Mouse (Mus musculus) embryonic facial prominence, embryonic 10.5 days (tissue): ENCODE measurements around the gene Ndufa9. TPM values are rescaled to one million over a fixed set of nuclear protein-coding genes. Genes with fewer than 3 reads are reported as not detected.

ENCODE experiments used
- DNase-seq: peaks from one replicate; pipeline ENCODE4 v3.0.0-alpha.2; 2017; ENCODE audit warnings: low spot score
- H3K27ac ChIP-seq: fragments of 300-500 bp; sonication (generic); replicated peaks from 2 replicates; pipeline ENCODE4 v1.5.1; 2016; ENCODE audit warnings: mild to moderate bottlenecking
- H3K27me3 ChIP-seq: fragments of 300-500 bp; sonication (generic); replicated peaks from 2 replicates; pipeline ENCODE4 v1.6.1; 2016; ENCODE audit warnings: low read depth, mild to moderate bottlenecking; ENCODE audit not compliant: poor library complexity, severe bottlenecking
- H3K36me3 ChIP-seq: fragments of 300-500 bp; sonication (generic); replicated peaks from 2 replicates; pipeline ENCODE4 v1.6.1; 2016; ENCODE audit warnings: mild to moderate bottlenecking, moderate library complexity
- H3K4me1 ChIP-seq: fragments of 300-500 bp; sonication (generic); 2 replicates; pipeline ENCODE4 v1.6.1; 2016
- H3K4me3 ChIP-seq: fragments of 300-500 bp; sonication (generic); 2 replicates; pipeline ENCODE4 v1.5.1; 2016; ENCODE audit warnings: mild to moderate bottlenecking, moderate library complexity
- H3K9me3 ChIP-seq: fragments of 300-500 bp; sonication (generic); 2 replicates; pipeline ENCODE4 v1.6.1; 2016; ENCODE audit warnings: mild to moderate bottlenecking
- WGBS: fragments of 180-500 bp; shearing (Covaris S2); methylation state at CpG from one replicate; pipeline ENCODE4 v1.1.7; 2016; 5-methylcytosine and 5-hydroxymethylcytosine counted together
- polyA plus RNA-seq: library from polyadenylated mRNA; unstranded; fragments of >200 nt; fragmentation: Nextera tagmentation; extraction: Ambion mirVana; gene quantifications from 2 replicates; pipeline ENCODE4 v1.2.1, GENCODE M21; 2016

Ndufa9 gene
- polyA plus RNA-seq, result 192 and 195 TPM in 2 replicates

- DNase-seq, result peak; percentile 93
- Histone ChIP-seq H3K4me3 (peak within 1 kb of the TSS; percentile 96), H3K9me3 (no peaks in the 10 kb centered on the region), H3K27ac (peak within 1 kb of the TSS; percentile 85), H3K4me1 (peaks cover 13% of the 10 kb centered on the region), H3K36me3 (peaks cover 9% of the 10 kb centered on the region), H3K27me3 (0 out of 2 replicates have a peak, but pooled peaks cover 4% of the 10 kb centered on the region)
- WGBS, result 7% methylated on average over 46 of the region's 46 CpGs
Observed at GRCm38 (mm10) chr6:126848712-126849704, at the start of gene Ndufa9. Gene Ndufa9 (minus strand): TSS chr6:126849136.

- H3K27ac ChIP-seq, result no peak overlapping the region
- H3K36me3 ChIP-seq, result no peaks in the 10 kb centered on the region
- no peak for DNase-seq
- no peak overlapping the region for H3K4me3 ChIP-seq
- H3K27me3 ChIP-seq, result no peaks in the 10 kb centered on the region
- WGBS, result 84% methylated on average over 8 of the region's 8 CpGs
- no peaks in the 10 kb centered on the region for H3K9me3 ChIP-seq
- H3K4me1 ChIP-seq, result no peaks in the 10 kb centered on the region
Observed at GRCm38 (mm10) chr6:126877118-126877517, 28.2 kb upstream of the Ndufa9 start.

DNA sequence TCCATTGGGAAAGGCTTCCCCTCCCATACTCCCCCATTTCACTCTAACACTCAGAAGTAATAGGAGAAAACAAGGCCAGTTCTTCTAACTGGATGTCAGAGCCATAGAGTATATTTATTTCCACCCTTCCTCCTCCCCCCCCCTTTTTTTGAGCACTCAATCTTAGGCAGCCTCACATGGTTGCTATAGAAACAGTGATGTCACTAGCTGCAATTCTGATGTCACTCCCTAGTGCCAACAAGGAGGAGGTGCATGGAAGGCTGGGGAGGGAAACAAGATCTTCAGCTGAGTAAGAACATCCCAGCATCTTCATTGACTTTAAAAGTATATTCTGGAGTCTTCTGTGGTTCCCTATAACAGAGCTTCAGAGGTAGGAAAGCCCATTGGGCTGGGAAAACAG, 3.9 kb upstream of the Ndufa9 start, which contains the start of gene Akap3:
TSS of gene Akap3 (plus strand) at position 218 of the 400 bp plus-strand sequence.
- Histone ChIP-seq H3K36me3 (no peaks in the 10 kb centered on the region), H3K27ac (no peak within 1 kb of the TSS), H3K9me3 (no peaks in the 10 kb centered on the region), H3K4me1 (peaks cover 8% of the 10 kb centered on the region), H3K27me3 (0 out of 2 replicates have a peak, but pooled peaks cover 4% of the 10 kb centered on the region), H3K4me3 (no peak within 1 kb of the TSS)
- DNase-seq, result no peak

DNA sequence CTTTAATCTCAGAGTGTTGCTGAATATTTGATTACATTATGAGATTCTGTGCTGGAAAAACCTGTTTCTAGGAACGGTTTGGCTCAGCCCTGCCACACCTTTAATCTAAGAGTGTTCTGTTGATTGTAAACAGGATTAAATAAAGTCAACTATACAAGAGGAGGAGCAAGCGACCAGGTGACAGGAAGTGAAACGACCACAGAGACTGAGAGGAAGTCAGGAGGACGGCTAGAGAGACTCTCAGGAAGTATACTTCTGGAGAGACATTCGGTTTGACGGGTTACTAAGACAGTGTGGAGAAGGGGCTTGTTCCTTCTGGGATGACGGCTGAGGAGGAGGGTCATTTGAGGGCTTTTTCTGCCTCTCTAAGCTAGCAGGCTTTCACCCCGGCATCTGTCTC, 12.3 kb downstream of the Ndufa9 start:
- Histone ChIP-seq H3K27me3 (no peaks in the 10 kb centered on the region), H3K27ac (no peak overlapping the region), H3K4me1 (no peaks in the 10 kb centered on the region), H3K9me3 (no peaks in the 10 kb centered on the region), H3K4me3 (no peak overlapping the region), H3K36me3 (peaks cover 99% of the 10 kb centered on the region)
- no peak for DNase-seq
- WGBS, result 85% methylated on average over 8 of the region's 8 CpGs

- H3K4me1 ChIP-seq, result no peaks in the 10 kb centered on the region
- no peaks in the 10 kb centered on the region for H3K9me3 ChIP-seq
- no peak for DNase-seq
- no peaks in the 10 kb centered on the region for H3K27me3 ChIP-seq
- H3K4me3 ChIP-seq, result no peak overlapping the region
- WGBS, result 94% methylated on average over 3 of the region's 3 CpGs
- peaks cover 96% of the 10 kb centered on the region for H3K36me3 ChIP-seq
- H3K27ac ChIP-seq, result no peak overlapping the region
Observed at GRCm38 (mm10) chr6:126823087-126823486, 25.8 kb downstream of the Ndufa9 start.

DNA sequence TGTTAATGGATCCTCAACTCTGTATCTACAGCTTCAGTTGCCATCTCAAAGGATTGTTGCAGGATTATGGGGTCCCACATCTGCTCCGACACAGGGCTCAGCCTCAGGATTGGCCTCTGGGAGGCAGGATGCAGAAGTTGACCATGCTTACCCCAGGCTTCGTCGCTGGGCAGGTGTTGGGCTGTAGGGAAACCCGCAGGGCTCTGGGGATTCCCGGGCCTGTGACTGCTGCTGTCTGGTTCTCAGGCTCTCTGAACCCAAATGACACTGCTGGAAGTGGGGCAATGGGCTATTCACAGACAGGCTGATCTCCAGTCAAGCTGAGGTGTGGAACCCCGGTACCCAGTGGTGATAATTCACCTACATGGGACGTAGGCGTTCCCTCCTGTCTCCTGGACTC, 32.6 kb downstream of the Ndufa9 start:
- DNase-seq, result no peak
- Histone ChIP-seq H3K9me3 (no peaks in the 10 kb centered on the region), H3K27me3 (no peaks in the 10 kb centered on the region), H3K27ac (no peak overlapping the region), H3K36me3 (peaks cover 32% of the 10 kb centered on the region), H3K4me3 (no peak overlapping the region), H3K4me1 (no peaks in the 10 kb centered on the region)
- WGBS, result 86% methylated on average over 8 of the region's 8 CpGs

- no peak for DNase-seq
- Histone ChIP-seq H3K27ac (no peak overlapping the region), H3K27me3 (no peaks in the 10 kb centered on the region), H3K4me1 (no peaks in the 10 kb centered on the region), H3K4me3 (no peak overlapping the region), H3K9me3 (no peaks in the 10 kb centered on the region), H3K36me3 (peaks cover 22% of the 10 kb centered on the region)
- WGBS, result 72% methylated on average over 6 of the region's 6 CpGs
Observed at GRCm38 (mm10) chr6:126815206-126815750, 33.7 kb downstream of the Ndufa9 start.

DNA sequence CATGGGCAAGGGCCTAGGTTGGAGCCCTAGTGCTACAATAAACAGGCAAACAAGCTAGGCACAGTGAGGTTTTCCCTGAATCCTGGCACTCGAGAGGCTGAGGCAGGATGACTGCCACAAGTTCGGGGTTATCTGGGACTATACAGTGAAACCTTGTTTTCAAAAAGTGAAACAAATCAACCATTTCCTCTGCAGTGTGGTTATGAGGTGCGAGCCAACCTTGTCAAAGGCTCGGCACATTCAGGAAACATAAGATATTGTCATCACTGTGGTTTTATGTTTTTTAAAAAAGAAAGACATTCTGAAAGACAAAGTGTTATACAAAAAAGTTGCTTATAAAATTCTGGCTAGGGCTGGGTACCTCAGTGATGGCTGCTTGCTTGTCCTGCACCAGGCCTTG, 37.5 kb downstream of the Ndufa9 start:
- DNase-seq, result no peak
- no peaks in the 10 kb centered on the region for H3K27me3 ChIP-seq
- H3K9me3 ChIP-seq, result no peaks in the 10 kb centered on the region
- no peak overlapping the region for H3K27ac ChIP-seq
- H3K4me3 ChIP-seq, result no peak overlapping the region
- H3K4me1 ChIP-seq, result no peaks in the 10 kb centered on the region
- WGBS, result 90% methylated on average over 4 of the region's 4 CpGs
- H3K36me3 ChIP-seq, result no peaks in the 10 kb centered on the region

DNA sequence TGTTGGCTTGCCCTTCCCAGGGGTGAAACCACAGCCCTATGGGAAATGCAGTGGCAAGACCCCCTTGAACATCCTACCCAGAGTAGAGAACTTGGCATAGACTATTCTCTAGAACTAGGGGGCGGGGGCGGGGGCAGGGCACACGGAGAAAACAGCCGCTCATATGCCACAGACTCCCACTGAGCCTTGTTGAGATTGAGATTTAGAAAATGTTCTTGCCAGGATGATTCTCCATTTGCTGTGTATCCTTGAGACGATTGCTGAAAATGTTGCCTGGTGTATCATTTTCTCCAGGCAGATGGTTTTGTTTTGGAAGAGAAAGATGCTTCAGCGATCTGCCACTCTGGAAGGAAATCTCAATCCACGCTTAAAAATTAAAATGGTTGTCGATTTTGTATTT, 40.4 kb downstream of the Ndufa9 start:
- WGBS, result 88% methylated on average over 8 of the region's 8 CpGs
- Histone ChIP-seq H3K27me3 (no peaks in the 10 kb centered on the region), H3K9me3 (no peaks in the 10 kb centered on the region), H3K4me3 (no peak overlapping the region), H3K27ac (no peak overlapping the region), H3K4me1 (no peaks in the 10 kb centered on the region), H3K36me3 (no peaks in the 10 kb centered on the region)
- no peak for DNase-seq

DNA sequence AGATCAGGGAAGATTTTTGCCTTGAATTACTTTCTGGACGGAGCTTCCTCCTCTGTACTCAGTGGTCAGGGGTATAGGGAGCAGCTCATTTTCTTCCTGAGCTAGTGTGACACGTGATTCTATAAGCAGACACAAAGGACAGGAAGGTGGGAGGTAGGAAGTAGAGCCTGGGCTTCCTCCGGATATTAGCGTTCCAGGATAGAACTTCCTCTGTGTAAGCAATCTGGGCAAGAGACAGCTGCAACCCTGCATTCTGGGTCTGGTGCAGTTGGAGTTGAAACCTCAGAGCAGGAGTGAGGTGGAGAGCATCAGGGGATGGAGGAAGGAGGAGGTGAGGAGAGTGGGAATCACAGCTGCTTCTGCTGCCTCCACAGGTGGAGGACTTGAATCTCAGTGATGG, 40.8 kb downstream of the Ndufa9 start:
- H3K27ac ChIP-seq, result no peak overlapping the region
- H3K4me3 ChIP-seq, result no peak overlapping the region
- no peak for DNase-seq
- WGBS, result 74% methylated on average over 4 of the region's 4 CpGs
- no peaks in the 10 kb centered on the region for H3K27me3 ChIP-seq
- H3K9me3 ChIP-seq, result no peaks in the 10 kb centered on the region
- H3K4me1 ChIP-seq, result no peaks in the 10 kb centered on the region
- no peaks in the 10 kb centered on the region for H3K36me3 ChIP-seq

DNA sequence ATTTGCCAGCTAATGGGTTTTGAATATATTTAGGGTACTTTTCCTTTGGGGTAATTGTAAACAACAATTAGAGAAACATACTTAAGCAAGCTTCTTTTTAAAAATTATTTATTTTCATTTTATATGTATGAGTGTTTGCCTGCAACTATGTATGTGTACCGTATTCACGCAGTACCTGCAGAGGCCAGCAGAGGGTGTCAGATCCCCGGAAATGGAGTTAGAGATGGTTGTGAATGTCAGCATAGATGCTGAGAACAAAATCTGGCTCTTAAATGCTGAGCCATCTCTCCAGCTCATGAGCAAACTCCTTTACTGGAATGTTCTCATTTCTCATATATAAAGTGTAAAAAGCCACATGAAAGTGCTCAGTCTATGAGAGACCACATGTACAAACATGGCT, 42.2 kb downstream of the Ndufa9 start:
- Histone ChIP-seq H3K27ac (no peak overlapping the region), H3K36me3 (no peaks in the 10 kb centered on the region), H3K4me1 (no peaks in the 10 kb centered on the region), H3K27me3 (no peaks in the 10 kb centered on the region), H3K9me3 (no peaks in the 10 kb centered on the region), H3K4me3 (no peak overlapping the region)
- WGBS, result 87% methylated on average over 3 of the region's 3 CpGs
- DNase-seq, result no peak

DNA sequence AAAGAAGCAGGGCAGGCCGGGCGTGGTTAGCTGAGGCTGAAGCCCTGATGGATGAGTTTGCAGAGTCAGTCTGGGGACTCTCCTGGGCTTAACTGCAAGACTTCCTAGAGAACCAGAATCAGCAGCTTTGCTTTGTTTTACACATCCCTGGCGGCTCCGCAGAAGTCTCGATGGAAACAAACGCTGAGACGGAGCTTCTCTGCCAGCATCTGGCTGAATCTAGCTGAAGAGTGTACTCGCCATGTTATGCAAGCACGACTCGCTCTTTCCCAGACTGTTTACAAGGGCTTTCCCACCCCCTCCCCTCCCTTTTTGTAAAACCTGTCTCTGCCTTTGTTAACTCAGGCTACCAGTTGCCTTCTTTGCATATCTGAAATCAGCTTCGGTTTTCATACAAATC, 46.0 kb downstream of the Ndufa9 start:
- Histone ChIP-seq H3K36me3 (no peaks in the 10 kb centered on the region), H3K4me3 (no peak overlapping the region), H3K27me3 (no peaks in the 10 kb centered on the region), H3K4me1 (no peaks in the 10 kb centered on the region), H3K9me3 (no peaks in the 10 kb centered on the region), H3K27ac (no peak overlapping the region)
- no peak for DNase-seq
- 30% methylated on average over 11 of the region's 11 CpGs for WGBS

- no peaks in the 10 kb centered on the region for H3K27me3 ChIP-seq
- 90% methylated on average over 6 of the region's 6 CpGs for WGBS
- no peak overlapping the region for H3K27ac ChIP-seq
- H3K36me3 ChIP-seq, result no peaks in the 10 kb centered on the region
- H3K4me1 ChIP-seq, result 0 out of 2 replicates have a peak, but pooled peaks cover 3% of the 10 kb centered on the region
- DNase-seq, result no peak
- no peaks in the 10 kb centered on the region for H3K9me3 ChIP-seq
- H3K4me3 ChIP-seq, result no peak overlapping the region
Observed at GRCm38 (mm10) chr6:126794751-126795150, 54.2 kb downstream of the Ndufa9 start.
